Mouse (Mus musculus): Measurements from ENCODE around the gene Ube2g2.

The Ube2g2 gene

GRCm38 (mm10) chr10:77622055-77622988 is at the start of gene Ube2g2:
Gene Ube2g2, plus strand, starts transcription at chr10:77622275.
- peak; percentile 94 for DNase-seq (ENCODE audit: extremely low spot score, low spot score)

GRCm38 (mm10) chr10:77573162-77573561 is 48.9 kb upstream of the Ube2g2 start:
- no peak for DNase-seq (ENCODE audit: extremely low spot score, low spot score)

- DNase-seq (ENCODE audit: extremely low spot score, low spot score), result no peak
Observed at GRCm38 (mm10) chr10:77580027-77580920, 41.8 kb upstream of the Ube2g2 start.

GRCm38 (mm10) chr10:77581023-77581407 is 41.1 kb upstream of the Ube2g2 start:
- no peak for DNase-seq (ENCODE audit: extremely low spot score, low spot score)

GRCm38 (mm10) chr10:77581408-77582284 is 40.4 kb upstream of the Ube2g2 start, which contains the start of gene Pttg1ip:
Gene Pttg1ip, plus strand, starts transcription at chr10:77581720.
- peak; percentile 88 for DNase-seq (ENCODE audit: extremely low spot score, low spot score)

GRCm38 (mm10) chr10:77582285-77582618 is 39.8 kb upstream of the Ube2g2 start:
- DNase-seq (ENCODE audit: extremely low spot score, low spot score), result no peak

GRCm38 (mm10) chr10:77583795-77584422 is 38.2 kb upstream of the Ube2g2 start:
- no peak for DNase-seq (ENCODE audit: extremely low spot score, low spot score)

GRCm38 (mm10) chr10:77586637-77587036 is 35.4 kb upstream of the Ube2g2 start:
- DNase-seq (ENCODE audit: extremely low spot score, low spot score), result no peak

GRCm38 (mm10) chr10:77587091-77587775 is 34.8 kb upstream of the Ube2g2 start:
- DNase-seq (ENCODE audit: extremely low spot score, low spot score), result no peak

GRCm38 (mm10) chr10:77588036-77588435 is 34.0 kb upstream of the Ube2g2 start:
- no peak for DNase-seq (ENCODE audit: extremely low spot score, low spot score)

- no peak for DNase-seq (ENCODE audit: extremely low spot score, low spot score)
Observed at GRCm38 (mm10) chr10:77589117-77589516, 33.0 kb upstream of the Ube2g2 start.

- DNase-seq (ENCODE audit: extremely low spot score, low spot score), result no peak
Observed at GRCm38 (mm10) chr10:77589749-77590148, 32.3 kb upstream of the Ube2g2 start.

- peak; percentile 34 for DNase-seq (ENCODE audit: extremely low spot score, low spot score)
Observed at GRCm38 (mm10) chr10:77590812-77591211, 31.3 kb upstream of the Ube2g2 start.

- no peak for DNase-seq (ENCODE audit: extremely low spot score, low spot score)
Observed at GRCm38 (mm10) chr10:77591546-77591945, 30.5 kb upstream of the Ube2g2 start.

GRCm38 (mm10) chr10:77596060-77596459 is 26.0 kb upstream of the Ube2g2 start:
- DNase-seq (ENCODE audit: extremely low spot score, low spot score), result no peak

GRCm38 (mm10) chr10:77603021-77603420 is 19.1 kb upstream of the Ube2g2 start:
- no peak for DNase-seq (ENCODE audit: extremely low spot score, low spot score)

- no peak for DNase-seq (ENCODE audit: extremely low spot score, low spot score)
Observed at GRCm38 (mm10) chr10:77604111-77604510, 18.0 kb upstream of the Ube2g2 start.

- no peak for DNase-seq (ENCODE audit: extremely low spot score, low spot score)
Observed at GRCm38 (mm10) chr10:77604958-77605357, 17.1 kb upstream of the Ube2g2 start.

GRCm38 (mm10) chr10:77605368-77605767 is 16.7 kb upstream of the Ube2g2 start:
- DNase-seq (ENCODE audit: extremely low spot score, low spot score), result peak; percentile 39

Data from neural tube, embryonic 10.5 days (tissue).